Mouse (Mus musculus): Measurements from ENCODE around the gene Pou2f3. TPM values are rescaled to one million over a fixed set of nuclear protein-coding genes. Genes with fewer than 3 reads are reported as not detected.

Gene Pou2f3
- polyA plus RNA-seq, 1 experiment: 1.2 TPM

DNA sequence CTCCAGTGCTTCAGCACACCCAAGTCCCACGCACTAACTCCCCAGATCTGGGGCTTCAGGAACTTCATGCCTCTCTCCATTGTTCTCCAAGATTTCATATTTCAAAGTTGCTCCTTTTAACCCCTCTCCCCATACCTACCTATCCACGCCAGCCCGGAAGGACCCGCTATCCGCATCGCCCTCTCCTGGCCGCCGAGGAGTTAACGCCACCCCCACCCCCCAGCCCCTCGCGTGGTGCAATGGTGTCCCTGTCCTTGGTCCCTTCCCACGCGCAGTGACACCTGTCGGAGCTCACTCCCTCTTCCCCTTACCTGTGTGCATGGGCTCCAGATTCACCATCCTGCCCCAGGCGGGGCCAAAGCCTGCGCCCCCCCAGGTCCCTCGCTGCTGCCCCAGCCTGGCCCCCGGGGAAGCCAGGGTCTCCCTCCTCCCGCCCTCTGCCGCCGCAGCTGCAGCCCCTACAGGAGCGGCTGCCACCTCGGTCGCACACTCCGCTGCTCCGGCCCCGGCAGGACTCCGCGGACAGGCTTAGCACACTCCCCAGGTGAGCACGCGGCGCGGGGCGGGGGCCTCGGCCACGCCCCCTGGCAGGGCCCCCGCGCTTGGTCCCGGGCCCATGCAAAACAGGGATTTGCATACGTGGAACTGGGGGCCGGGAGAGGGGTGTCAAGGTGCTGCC, 4.7 kb downstream of the Pou2f3 start:
- Histone ChIP-seq H3K4me1 (ENCODE audit: control insufficient read depth, insufficient read depth, low read length) (no peaks in the 10 kb centered on the region; the same call in 1 of the 2 replicates), H3K4me3 (ENCODE audit: control insufficient read depth, low read depth, low read length) (no peak overlapping the region; the same call in 1 of the 2 replicates), H3K27me3 (ENCODE audit: control insufficient read depth, insufficient read depth, low read length) (no peaks in the 10 kb centered on the region), H3K27ac (ENCODE audit: control insufficient read depth, insufficient read depth, low read depth, low read length) (no peak overlapping the region), H3K36me3 (ENCODE audit: control insufficient read depth, insufficient read depth, low read length) (no peaks in the 10 kb centered on the region)
- no peak for TF ChIP-seq CTCF (IDR thresholded peaks at IDR 0.05; ENCODE audit: control insufficient read depth, insufficient read depth, insufficient replicate concordance, low read depth, low read length)
- TF ChIP-seq POLR2A (IDR thresholded peaks at IDR 0.05; ENCODE audit: control insufficient read depth, low read depth, low read length): no peak

DNA sequence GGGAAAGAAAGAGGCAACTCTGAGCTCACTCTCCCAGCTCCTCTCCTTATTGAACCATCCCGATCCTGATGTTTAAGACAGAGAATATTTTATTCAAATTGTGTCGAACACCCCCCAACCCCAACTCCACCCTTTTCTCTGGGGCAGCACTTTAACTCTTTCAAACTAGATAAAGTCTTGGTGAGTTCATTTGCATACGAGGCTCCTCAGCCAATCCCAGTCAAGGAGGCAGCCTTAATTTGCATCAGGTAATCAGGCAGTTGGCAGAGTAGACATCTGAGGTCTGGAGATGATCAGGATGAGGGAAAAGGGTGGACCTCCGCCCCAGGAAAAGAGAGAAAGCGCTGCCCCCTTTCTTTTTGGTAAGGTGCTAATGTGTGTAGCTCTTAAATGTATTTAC, 10.0 kb downstream of the Pou2f3 start:
- TF ChIP-seq POLR2A (IDR thresholded peaks at IDR 0.05; ENCODE audit: control insufficient read depth, low read depth, low read length) (no peak), CTCF (IDR thresholded peaks at IDR 0.05; ENCODE audit: control insufficient read depth, insufficient read depth, insufficient replicate concordance, low read depth, low read length) (no peak)
- H3K27ac ChIP-seq (ENCODE audit: control insufficient read depth, insufficient read depth, low read depth, low read length): no peak overlapping the region
- no peaks in the 10 kb centered on the region; the same call in 1 of the 2 replicates for H3K4me1 ChIP-seq (ENCODE audit: control insufficient read depth, insufficient read depth, low read length)
- H3K4me3 ChIP-seq (ENCODE audit: control insufficient read depth, low read depth, low read length): no peak overlapping the region
- no peaks in the 10 kb centered on the region for H3K36me3 ChIP-seq (ENCODE audit: control insufficient read depth, insufficient read depth, low read length)
- H3K27me3 ChIP-seq (ENCODE audit: control insufficient read depth, insufficient read depth, low read length): no peaks in the 10 kb centered on the region

DNA sequence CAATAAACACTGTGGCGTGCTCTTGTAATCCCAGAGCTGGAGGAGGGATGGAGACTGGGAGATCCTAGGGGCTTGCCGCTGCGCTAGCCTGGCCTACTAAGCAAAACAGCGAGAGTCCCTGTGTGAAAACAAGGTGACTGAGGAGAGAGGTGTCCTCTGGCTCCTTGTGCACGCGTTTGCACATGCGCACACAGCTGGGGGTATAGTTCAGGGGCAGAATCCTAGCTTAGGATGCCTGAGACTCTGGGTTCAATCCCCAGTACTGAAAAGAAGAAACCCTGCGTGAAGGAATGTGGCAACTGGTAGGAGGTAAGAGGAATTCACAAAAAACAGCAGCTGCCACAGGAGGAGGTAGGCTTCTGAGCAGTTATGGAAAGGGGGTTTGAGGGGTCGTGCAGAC, 16.2 kb downstream of the Pou2f3 start:
- Histone ChIP-seq H3K27me3 (ENCODE audit: control insufficient read depth, insufficient read depth, low read length) (no peaks in the 10 kb centered on the region), H3K4me1 (ENCODE audit: control insufficient read depth, insufficient read depth, low read length) (no peaks in the 10 kb centered on the region), H3K27ac (ENCODE audit: control insufficient read depth, insufficient read depth, low read depth, low read length) (no peak overlapping the region), H3K4me3 (ENCODE audit: control insufficient read depth, low read depth, low read length) (no peak overlapping the region), H3K36me3 (ENCODE audit: control insufficient read depth, insufficient read depth, low read length) (no peaks in the 10 kb centered on the region)
- no peak for TF ChIP-seq POLR2A (IDR thresholded peaks at IDR 0.05; ENCODE audit: control insufficient read depth, low read depth, low read length)
- TF ChIP-seq CTCF (IDR thresholded peaks at IDR 0.05; ENCODE audit: control insufficient read depth, insufficient read depth, insufficient replicate concordance, low read depth, low read length): no peak

DNA sequence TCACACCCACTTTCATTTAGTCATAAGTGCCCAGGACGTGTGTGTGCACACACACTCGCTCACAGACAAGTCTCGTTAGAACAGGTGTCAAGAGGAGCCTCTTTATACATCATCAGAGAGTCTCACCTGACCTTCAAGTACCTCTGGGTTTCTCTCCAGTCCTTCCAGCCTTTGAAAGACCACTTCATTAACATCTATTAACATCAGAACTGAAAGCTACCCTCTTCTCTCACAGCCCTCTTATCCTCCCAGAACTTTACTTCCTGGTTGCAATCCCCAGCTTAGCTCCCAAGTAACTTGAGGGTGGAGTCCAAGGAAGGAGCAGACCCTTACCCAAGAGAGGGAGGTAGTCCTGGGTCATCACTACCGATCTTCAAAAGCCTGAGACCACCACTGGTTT, 18.6 kb downstream of the Pou2f3 start:
- H3K36me3 ChIP-seq (ENCODE audit: control insufficient read depth, insufficient read depth, low read length): no peaks in the 10 kb centered on the region
- H3K4me3 ChIP-seq (ENCODE audit: control insufficient read depth, low read depth, low read length): no peak overlapping the region
- H3K4me1 ChIP-seq (ENCODE audit: control insufficient read depth, insufficient read depth, low read length): no peaks in the 10 kb centered on the region
- TF ChIP-seq CTCF (IDR thresholded peaks at IDR 0.05; ENCODE audit: control insufficient read depth, insufficient read depth, insufficient replicate concordance, low read depth, low read length) (no peak), POLR2A (IDR thresholded peaks at IDR 0.05; ENCODE audit: control insufficient read depth, low read depth, low read length) (no peak)
- H3K27ac ChIP-seq (ENCODE audit: control insufficient read depth, insufficient read depth, low read depth, low read length): no peak overlapping the region
- no peaks in the 10 kb centered on the region for H3K27me3 ChIP-seq (ENCODE audit: control insufficient read depth, insufficient read depth, low read length)

DNA sequence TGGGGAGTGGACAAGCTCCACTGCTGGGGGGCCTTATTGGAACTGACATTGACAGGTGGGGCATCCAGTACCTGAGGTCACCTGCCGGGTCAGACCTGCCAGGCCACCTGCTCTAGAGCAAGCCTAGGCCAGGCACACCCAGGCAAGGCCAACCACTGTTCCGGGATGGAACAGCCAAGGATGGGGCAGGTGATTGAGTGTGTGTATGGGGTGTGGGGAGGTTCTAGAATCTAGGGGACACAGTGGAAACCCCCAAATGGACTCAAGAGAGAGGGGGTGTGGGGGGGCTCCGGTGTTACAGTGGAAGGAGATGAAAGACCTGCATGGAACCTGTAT, 21.2 kb downstream of the Pou2f3 start:
- Histone ChIP-seq H3K4me1 (ENCODE audit: control insufficient read depth, insufficient read depth, low read length) (no peaks in the 10 kb centered on the region), H3K36me3 (ENCODE audit: control insufficient read depth, insufficient read depth, low read length) (no peaks in the 10 kb centered on the region), H3K27me3 (ENCODE audit: control insufficient read depth, insufficient read depth, low read length) (no peaks in the 10 kb centered on the region), H3K27ac (ENCODE audit: control insufficient read depth, insufficient read depth, low read depth, low read length) (no peak overlapping the region), H3K4me3 (ENCODE audit: control insufficient read depth, low read depth, low read length) (no peak overlapping the region)
- TF ChIP-seq CTCF (IDR thresholded peaks at IDR 0.05; ENCODE audit: control insufficient read depth, insufficient read depth, insufficient replicate concordance, low read depth, low read length) (no peak), POLR2A (IDR thresholded peaks at IDR 0.05; ENCODE audit: control insufficient read depth, low read depth, low read length) (no peak)

DNA sequence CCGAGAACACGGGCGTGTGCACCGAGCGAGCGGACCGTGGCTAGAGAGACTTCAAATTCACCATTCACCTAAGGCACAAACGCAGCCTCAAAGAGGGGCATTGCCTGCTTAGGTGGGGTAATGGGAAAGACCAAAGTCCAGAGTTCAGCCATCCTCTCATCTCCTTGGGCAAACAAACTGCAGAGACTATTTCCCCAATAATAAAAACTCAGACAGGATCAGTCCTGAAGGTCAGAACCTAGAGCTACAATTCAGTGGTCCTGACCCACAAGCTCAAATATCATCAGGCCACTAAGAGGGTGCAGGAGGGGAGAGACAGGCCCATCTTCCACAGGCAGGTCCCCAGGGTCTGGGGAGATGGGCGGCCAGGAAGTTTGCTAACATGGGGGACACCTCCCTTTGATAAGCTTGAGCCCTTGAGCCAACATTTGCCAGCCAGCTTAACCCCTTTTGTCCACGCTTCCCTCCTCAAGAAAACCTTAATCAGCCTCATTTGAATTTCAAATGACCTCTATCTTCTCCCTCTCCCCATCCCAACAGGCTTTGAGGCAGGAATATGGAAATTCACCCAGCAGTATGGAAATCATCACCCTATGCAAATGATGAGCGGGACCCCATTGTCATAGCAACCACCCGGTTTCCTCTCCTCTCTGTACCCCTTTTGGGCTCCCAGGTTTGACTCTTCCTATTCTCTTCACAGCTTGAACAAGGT, 21.7 kb downstream of the Pou2f3 start:
- no peak overlapping the region for H3K27ac ChIP-seq (ENCODE audit: control insufficient read depth, insufficient read depth, low read depth, low read length)
- H3K36me3 ChIP-seq (ENCODE audit: control insufficient read depth, insufficient read depth, low read length): no peaks in the 10 kb centered on the region
- no peaks in the 10 kb centered on the region for H3K27me3 ChIP-seq (ENCODE audit: control insufficient read depth, insufficient read depth, low read length)
- TF ChIP-seq CTCF (IDR thresholded peaks at IDR 0.05; ENCODE audit: control insufficient read depth, insufficient read depth, insufficient replicate concordance, low read depth, low read length): no peak
- TF ChIP-seq POLR2A (IDR thresholded peaks at IDR 0.05; ENCODE audit: control insufficient read depth, low read depth, low read length): no peak
- no peak overlapping the region for H3K4me3 ChIP-seq (ENCODE audit: control insufficient read depth, low read depth, low read length)
- no peaks in the 10 kb centered on the region for H3K4me1 ChIP-seq (ENCODE audit: control insufficient read depth, insufficient read depth, low read length)

DNA sequence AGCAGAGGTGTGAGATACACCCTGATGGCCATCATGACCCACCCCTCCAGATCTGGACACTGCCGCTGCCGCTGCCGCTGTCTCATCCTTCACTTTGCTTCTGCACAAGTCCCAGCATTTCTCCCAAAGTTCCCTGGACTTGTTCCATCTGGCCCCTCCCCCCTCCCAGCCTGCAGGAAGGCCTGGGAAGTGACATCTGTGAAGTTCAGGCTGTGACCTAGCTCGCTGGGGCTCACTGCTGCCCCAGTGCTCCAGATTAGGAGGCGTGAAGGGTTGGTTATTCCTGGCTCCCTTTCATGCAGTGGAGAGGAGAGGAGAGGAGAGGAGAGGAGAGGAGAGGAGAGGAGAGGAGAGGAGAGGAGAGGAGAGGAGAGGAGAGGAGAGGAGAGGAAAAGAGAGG, 30.6 kb downstream of the Pou2f3 start:
- no peaks in the 10 kb centered on the region for H3K27me3 ChIP-seq (ENCODE audit: control insufficient read depth, insufficient read depth, low read length)
- TF ChIP-seq CTCF (IDR thresholded peaks at IDR 0.05; ENCODE audit: control insufficient read depth, insufficient read depth, insufficient replicate concordance, low read depth, low read length) (no peak), POLR2A (IDR thresholded peaks at IDR 0.05; ENCODE audit: control insufficient read depth, low read depth, low read length) (no peak)
- no peak overlapping the region for H3K27ac ChIP-seq (ENCODE audit: control insufficient read depth, insufficient read depth, low read depth, low read length)
- no peak overlapping the region for H3K4me3 ChIP-seq (ENCODE audit: control insufficient read depth, low read depth, low read length)
- H3K4me1 ChIP-seq (ENCODE audit: control insufficient read depth, insufficient read depth, low read length): no peaks in the 10 kb centered on the region
- H3K36me3 ChIP-seq (ENCODE audit: control insufficient read depth, insufficient read depth, low read length): no peaks in the 10 kb centered on the region

All from testis, adult 2 months (tissue).